ENCODE assay signal across 19 mouse cellular contexts in genomic region chr7:132214031-132214430, GRCm38 (mm10). TPM values are rescaled to one million over a fixed set of nuclear protein-coding genes. Genes with fewer than 3 reads are reported as not detected.
DNase-seq lines count a peak whose midpoint lies in the region; ATAC-seq and TF ChIP-seq lines count a peak whose summit lies in the region.
"Had no signal": no experiment of that assay in that cellular context is flagged by ENCODE, and none has a peak within 500 bp of the region (broad histone marks: within the 10 kb centered on the region; RNA-seq: fewer than 3 reads in every experiment).

No protein-coding gene starts in this region.

- intact Hi-C loops in left cerebral cortex, postnatal 4 days (cut with DNase I), result loop anchor here (5.0 to 10.0 kb wide), 2 partner anchors 247 to 669 kb away; partner anchors contain the start of genes Gpr26, Hmx2 and Hmx3

- H3K27me3 ChIP-seq in forebrain, embryonic 14.5 days (replicated peaks; ENCODE audit: control insufficient read depth, insufficient read depth, low read length), result no peaks in the 10 kb centered on the region
- H3K27me3 ChIP-seq in forebrain, embryonic 12.5 days, result peaks cover 4% of the 10 kb centered on the region; the same call in 1 of the 2 replicates
- no peaks in the 10 kb centered on the region; the same call in 1 of the 2 replicates for H3K27me3 ChIP-seq in neural tube, embryonic 13.5 days
- H3K27me3 ChIP-seq in neural tube, embryonic 15.5 days (replicated peaks), result peaks cover 5% of the 10 kb centered on the region
- H3K27me3 ChIP-seq: forebrain, embryonic 15.5 days; hindbrain, embryonic 15.5 days; intestine, embryonic 15.5 days had no signal

- peak; percentile 51 for DNase-seq in forebrain, embryonic 14.5 days (ENCODE audit: low spot score)
- DNase-seq in left cerebral cortex, postnatal 4 days, result peak; percentile 45
- DNase-seq in left cerebral cortex, adult 18-20 months (ENCODE audit: low spot score in 2 of 2), result no peak
- peak; percentile 56 for DNase-seq in brain, embryonic 14.5 days (ENCODE audit: low read depth)

- TF ChIP-seq POLR2A in brain, embryonic 14.5 days (IDR thresholded peaks at IDR 0.05; ENCODE audit: borderline replicate concordance, extremely low read depth, insufficient read depth, insufficient read length, poor library complexity, severe bottlenecking), result no peak

- no peak for TF ChIP-seq CTCF in brain, embryonic 14.5 days (IDR thresholded peaks at IDR 0.05; ENCODE audit: borderline replicate concordance, extremely low read depth, insufficient read depth, insufficient read length)

- no peak overlapping the region for H3K4me2 ChIP-seq in forebrain, embryonic 14.5 days (ENCODE audit: low read length)
- no peak overlapping the region for H3K4me2 ChIP-seq in forebrain, embryonic 12.5 days
- no peak overlapping the region for H3K4me2 ChIP-seq in neural tube, embryonic 13.5 days
- H3K4me2 ChIP-seq in neural tube, embryonic 15.5 days, result no peak overlapping the region
- H3K4me2 ChIP-seq: embryonic facial prominence, embryonic 13.5 days; forebrain, embryonic 15.5 days; heart, embryonic 13.5 days; hindbrain, embryonic 15.5 days; intestine, embryonic 15.5 days had no signal

- 63% methylated on average over 10 of the region's 10 CpGs for WGBS in forebrain, embryonic 14.5 days
- 79% methylated on average over 10 of the region's 10 CpGs for WGBS in forebrain, embryonic 12.5 days
- WGBS in neural tube, embryonic 13.5 days, result 73% methylated on average over 10 of the region's 10 CpGs
- WGBS in neural tube, embryonic 15.5 days, result 70% methylated on average over 10 of the region's 10 CpGs

- no peak for ATAC-seq in forebrain, embryonic 14.5 days
- ATAC-seq in forebrain, embryonic 12.5 days (ENCODE audit: low FRiP score), result no peak
- ATAC-seq in neural tube, embryonic 13.5 days (ENCODE audit: low read depth), result peak; percentile 29; the same call in 1 of the 2 replicates
- no peak for ATAC-seq in neural tube, embryonic 15.5 days (ENCODE audit: low FRiP score)

- peaks cover 10% of the 10 kb centered on the region for H3K4me1 ChIP-seq in forebrain, embryonic 14.5 days (ENCODE audit: control insufficient read depth, insufficient read depth, low read length)
- H3K4me1 ChIP-seq in forebrain, embryonic 12.5 days, result peaks cover 11% of the 10 kb centered on the region; the same call in 1 of the 2 replicates
- peaks cover 13% of the 10 kb centered on the region for H3K4me1 ChIP-seq in neural tube, embryonic 13.5 days (replicated peaks)
- H3K4me1 ChIP-seq in neural tube, embryonic 15.5 days, result peaks cover 29% of the 10 kb centered on the region
- H3K4me1 ChIP-seq: heart, embryonic 10.5 days; heart, embryonic 13.5 days; intestine, embryonic 15.5 days had no signal

- H3K9me3 ChIP-seq in forebrain, embryonic 14.5 days (replicated peaks; ENCODE audit: control insufficient read depth, low read length), result no peaks in the 10 kb centered on the region
- no peaks in the 10 kb centered on the region for H3K9me3 ChIP-seq in forebrain, embryonic 12.5 days
- H3K9me3 ChIP-seq in neural tube, embryonic 13.5 days, result no peaks in the 10 kb centered on the region
- no peaks in the 10 kb centered on the region for H3K9me3 ChIP-seq in neural tube, embryonic 15.5 days (replicated peaks)
- H3K9me3 ChIP-seq: embryonic facial prominence, embryonic 10.5 days; embryonic facial prominence, embryonic 13.5 days; forebrain, embryonic 15.5 days; heart, embryonic 10.5 days; heart, embryonic 13.5 days; hindbrain, embryonic 15.5 days; intestine, embryonic 15.5 days had no signal

- H3K27ac ChIP-seq in forebrain, embryonic 14.5 days (ENCODE audit: low read depth, low read length), result no peak overlapping the region
- no peak overlapping the region for H3K27ac ChIP-seq in forebrain, embryonic 12.5 days
- no peak overlapping the region for H3K27ac ChIP-seq in neural tube, embryonic 13.5 days (replicated peaks)
- no peak overlapping the region for H3K27ac ChIP-seq in neural tube, embryonic 15.5 days (replicated peaks)
- H3K27ac ChIP-seq: embryonic facial prominence, embryonic 10.5 days; embryonic facial prominence, embryonic 13.5 days; heart, adult 2 months; heart, embryonic 10.5 days; heart, embryonic 13.5 days; hindbrain, embryonic 15.5 days; intestine, embryonic 15.5 days had no signal

- no peaks in the 10 kb centered on the region for H3K36me3 ChIP-seq in forebrain, embryonic 14.5 days (ENCODE audit: control insufficient read depth, insufficient read depth, low read length)
- no peaks in the 10 kb centered on the region for H3K36me3 ChIP-seq in forebrain, embryonic 12.5 days (replicated peaks)
- no peaks in the 10 kb centered on the region for H3K36me3 ChIP-seq in neural tube, embryonic 13.5 days
- H3K36me3 ChIP-seq in neural tube, embryonic 15.5 days, result no peaks in the 10 kb centered on the region
- H3K36me3 ChIP-seq: embryonic facial prominence, embryonic 10.5 days; embryonic facial prominence, embryonic 13.5 days; forebrain, embryonic 15.5 days; G1E; heart, embryonic 10.5 days; heart, embryonic 13.5 days; hindbrain, embryonic 15.5 days; intestine, embryonic 15.5 days had no signal

- H3K4me3 ChIP-seq in forebrain, embryonic 14.5 days (ENCODE audit: low read depth, low read length), result no peak overlapping the region
- no peak overlapping the region for H3K4me3 ChIP-seq in forebrain, embryonic 12.5 days (replicated peaks)
- H3K4me3 ChIP-seq in neural tube, embryonic 13.5 days, result no peak overlapping the region
- no peak overlapping the region for H3K4me3 ChIP-seq in neural tube, embryonic 15.5 days (replicated peaks)
- H3K4me3 ChIP-seq: embryonic facial prominence, embryonic 10.5 days; embryonic facial prominence, embryonic 13.5 days; erythroblast, embryonic 14.5 days; forebrain, embryonic 15.5 days; heart, adult 2 months; heart, embryonic 10.5 days; heart, embryonic 13.5 days; hindbrain, embryonic 15.5 days; intestine, embryonic 15.5 days had no signal

- no peak overlapping the region for H3K9ac ChIP-seq in forebrain, embryonic 14.5 days (ENCODE audit: low read length)
- no peak overlapping the region for H3K9ac ChIP-seq in forebrain, embryonic 12.5 days
- H3K9ac ChIP-seq in neural tube, embryonic 13.5 days, result no peak overlapping the region
- no peak overlapping the region for H3K9ac ChIP-seq in neural tube, embryonic 15.5 days (replicated peaks)
- H3K9ac ChIP-seq: embryonic facial prominence, embryonic 13.5 days; forebrain, embryonic 15.5 days; heart, embryonic 13.5 days; hindbrain, embryonic 15.5 days; intestine, embryonic 15.5 days had no signal

RNA-seq across cellular contexts. Expression of gene Cpxm2, which starts 59.5 kb away (rescaled TPM):
- 1.2 and 1.6 TPM in 2 replicates for polyA plus RNA-seq in forebrain, embryonic 14.5 days (2014; fragmentation: Nextera tagmentation; extraction: Ambion mirVana)
- polyA plus RNA-seq in forebrain, embryonic 12.5 days (2016; fragmentation: Nextera tagmentation; extraction: Ambion mirVana), result 3.1 and 5.1 TPM in 2 replicates
- total RNA-seq in left cerebral cortex, postnatal 4 days (2021), result 1 to 10 TPM; 7.3 to 8.1 TPM
- 1 to 10 TPM; 3.0 to 5.4 TPM for total RNA-seq in left cerebral cortex, adult 18-20 months (2021)
- polyA plus RNA-seq in neural tube, embryonic 13.5 days (2015; fragmentation: Nextera tagmentation; extraction: Ambion mirVana), result 1.1 TPM in 2 replicates
- polyA plus RNA-seq in neural tube, embryonic 15.5 days (2015; fragmentation: Nextera tagmentation; extraction: Ambion mirVana), result 1.3 and 1.4 TPM in 2 replicates
- 1.4 and 3.1 TPM in 2 replicates for polyA plus RNA-seq in brain, embryonic 14.5 days (2012; rRNA removed)
- total RNA-seq: CH12.LX; granulocyte monocyte progenitor cell, adult 5-6 weeks had no signal
- polyA plus RNA-seq: erythroblast, embryonic 14.5 days; G1E had no signal

Comparison
In these comparisons a context has a peak if more than half of its experiments do, and no peak if none do; other contexts are left out.
1. DNase-seq: peak in forebrain, embryonic 14.5 days (single experiment), left cerebral cortex, postnatal 4 days (single experiment) and brain, embryonic 14.5 days (single experiment); none in left cerebral cortex, adult 18-20 months (0 of 2).